Mouse (Mus musculus): ENCODE data around the gene Neurog1. TPM values are rescaled to one million over a fixed set of nuclear protein-coding genes. Genes with fewer than 3 reads are reported as not detected.

The Neurog1 gene
- 0.04 and 0.06 TPM in 2 replicates for polyA plus RNA-seq (2012; rRNA removed)
- not detected in 2 replicates for polyA plus RNA-seq (2014; fragmentation: Nextera tagmentation; extraction: Ambion mirVana)

DNA sequence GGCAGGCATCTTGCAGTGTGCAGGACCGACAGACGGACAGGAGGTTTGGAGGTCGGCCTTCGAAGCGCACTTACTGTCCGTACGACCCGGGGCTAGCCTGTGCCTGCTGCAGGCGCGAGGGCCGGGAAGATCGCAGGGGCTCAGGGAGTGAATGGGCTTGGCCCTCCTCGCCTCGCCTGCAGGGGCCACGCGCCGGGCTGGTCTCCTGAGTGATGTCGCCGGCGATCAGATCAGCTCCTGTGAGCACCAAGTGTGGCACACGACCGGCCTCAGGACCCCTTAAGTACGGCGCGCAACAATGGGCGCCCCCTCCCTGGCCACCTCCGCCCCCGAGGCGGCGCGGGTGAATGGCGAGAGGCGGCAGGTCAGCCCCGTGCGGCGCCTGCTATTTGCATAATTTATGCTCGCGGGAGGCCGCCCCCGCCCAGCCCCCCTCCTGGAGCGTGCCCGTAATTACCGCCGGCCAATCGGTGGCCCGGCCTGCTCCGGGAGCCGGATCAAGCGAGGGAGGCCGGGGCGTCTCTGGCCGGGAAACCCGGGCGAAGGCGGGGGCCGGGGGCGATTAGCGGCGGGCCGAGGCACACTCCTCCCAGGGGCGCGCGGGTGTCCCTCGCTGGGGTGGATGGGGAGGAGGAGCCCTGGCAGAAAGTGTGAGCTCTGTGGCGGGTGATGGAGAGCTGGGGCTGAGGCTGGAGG is at the start of gene Neurog1:
TSS of gene Neurog1 (minus strand) at position 240 of the 696 bp plus-strand sequence.
- peak within 1 kb of the TSS; percentile 14; the same call in 1 of the 2 replicates for H3K9ac ChIP-seq (ENCODE audit: low read depth, low read length, severe bottlenecking)
- DNase-seq (ENCODE audit: low spot score), result no peak
- H3K4me3 ChIP-seq (replicated peaks; ENCODE audit: low read length), result peak within 1 kb of the TSS; percentile 36
- peaks cover 4% of the 10 kb centered on the region; the same call in 1 of the 2 replicates for H3K4me1 ChIP-seq (ENCODE audit: control insufficient read depth, insufficient read depth, low read length)
- H3K27ac ChIP-seq (replicated peaks; ENCODE audit: low read depth, low read length), result no peak within 1 kb of the TSS
- peak; percentile 44; the same call in 1 of the 2 replicates for ATAC-seq (ENCODE audit: low FRiP score, low read depth)
- H3K36me3 ChIP-seq (ENCODE audit: control insufficient read depth, insufficient read depth, low read length), result no peaks in the 10 kb centered on the region
- no peak for TF ChIP-seq POLR2A (IDR thresholded peaks at IDR 0.05; ENCODE audit: borderline replicate concordance, extremely low read depth, insufficient read depth, insufficient read length)
- peaks cover 98% of the 10 kb centered on the region for H3K27me3 ChIP-seq (ENCODE audit: control insufficient read depth, insufficient read depth, low read length)
- peak within 1 kb of the TSS; percentile 59 for H3K4me2 ChIP-seq (replicated peaks; ENCODE audit: low read depth, low read length, severe bottlenecking)
- H3K9me3 ChIP-seq (ENCODE audit: control insufficient read depth, low read length), result no peaks in the 10 kb centered on the region
- WGBS, result 2% methylated on average over 53 of the region's 65 CpGs

DNA sequence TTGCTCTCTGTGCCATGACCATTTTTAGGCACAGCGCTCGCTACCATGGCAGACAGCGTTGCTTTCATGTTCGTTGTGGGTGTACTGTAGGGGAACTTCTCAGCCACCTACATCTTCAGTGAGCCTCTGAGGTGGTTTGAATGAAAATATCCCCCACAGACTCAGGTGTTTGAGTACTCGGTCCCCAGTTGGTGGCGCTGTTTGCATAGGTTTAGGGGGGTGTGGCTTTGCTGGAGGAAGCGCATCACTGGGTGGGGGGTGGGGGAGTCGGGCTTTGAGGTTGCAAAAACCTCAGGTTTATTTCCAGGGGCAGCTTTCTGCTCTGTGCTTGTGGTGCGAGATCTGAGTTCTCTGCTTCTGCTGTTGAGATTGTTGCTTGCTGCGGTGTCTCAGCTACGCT is 47.4 kb upstream of the Neurog1 start:
- peaks cover 18% of the 10 kb centered on the region for H3K4me1 ChIP-seq (ENCODE audit: control insufficient read depth, insufficient read depth, low read length)
- no peaks in the 10 kb centered on the region for H3K36me3 ChIP-seq (ENCODE audit: control insufficient read depth, insufficient read depth, low read length)
- DNase-seq (ENCODE audit: low spot score) (no peak), ATAC-seq (ENCODE audit: low FRiP score, low read depth) (no peak)
- no peak overlapping the region for H3K4me3 ChIP-seq (replicated peaks; ENCODE audit: low read length)
- H3K9ac ChIP-seq (ENCODE audit: low read depth, low read length, severe bottlenecking), result no peak overlapping the region
- 90% methylated on average over 11 of the region's 11 CpGs for WGBS
- no peak for TF ChIP-seq POLR2A (IDR thresholded peaks at IDR 0.05; ENCODE audit: borderline replicate concordance, extremely low read depth, insufficient read depth, insufficient read length)
- H3K27me3 ChIP-seq (ENCODE audit: control insufficient read depth, insufficient read depth, low read length), result peaks cover 8% of the 10 kb centered on the region; the same call in 1 of the 2 replicates
- H3K4me2 ChIP-seq (replicated peaks; ENCODE audit: low read depth, low read length, severe bottlenecking), result no peak overlapping the region
- no peaks in the 10 kb centered on the region for H3K9me3 ChIP-seq (ENCODE audit: control insufficient read depth, low read length)
- no peak overlapping the region for H3K27ac ChIP-seq (replicated peaks; ENCODE audit: low read depth, low read length)

DNA sequence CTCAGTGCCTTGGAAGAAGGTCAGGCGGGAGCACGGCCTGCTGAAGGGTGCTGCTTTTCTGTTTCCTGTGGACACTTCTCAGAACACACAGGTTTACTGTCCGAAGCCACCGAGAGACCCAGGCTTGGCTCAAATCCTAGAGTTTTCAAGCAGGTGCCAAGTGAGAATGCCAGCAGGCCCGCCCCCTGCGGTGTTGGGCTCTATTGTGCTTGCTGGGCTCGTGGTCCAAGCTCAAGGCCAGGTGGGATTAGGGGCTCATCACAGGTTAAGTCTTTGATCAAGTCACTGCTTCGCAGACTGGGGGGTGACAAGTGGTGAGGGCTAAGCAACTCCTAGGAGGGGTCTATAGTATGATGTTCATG is 44.7 kb upstream of the Neurog1 start:
- no peak for DNase-seq (ENCODE audit: low spot score)
- ATAC-seq (ENCODE audit: low FRiP score, low read depth), result no peak
- Histone ChIP-seq H3K9me3 (ENCODE audit: control insufficient read depth, low read length) (no peaks in the 10 kb centered on the region), H3K36me3 (ENCODE audit: control insufficient read depth, insufficient read depth, low read length) (peaks cover 19% of the 10 kb centered on the region), H3K27ac (replicated peaks; ENCODE audit: low read depth, low read length) (peak overlapping the region; percentile 79), H3K9ac (ENCODE audit: low read depth, low read length, severe bottlenecking) (peak overlapping the region; percentile 91), H3K27me3 (ENCODE audit: control insufficient read depth, insufficient read depth, low read length) (peaks cover 8% of the 10 kb centered on the region; the same call in 1 of the 2 replicates), H3K4me2 (replicated peaks; ENCODE audit: low read depth, low read length, severe bottlenecking) (peak overlapping the region; percentile 86), H3K4me3 (replicated peaks; ENCODE audit: low read length) (peak overlapping the region; percentile 71), H3K4me1 (ENCODE audit: control insufficient read depth, insufficient read depth, low read length) (peaks cover 20% of the 10 kb centered on the region)
- TF ChIP-seq POLR2A (IDR thresholded peaks at IDR 0.05; ENCODE audit: borderline replicate concordance, extremely low read depth, insufficient read depth, insufficient read length), result no peak
- WGBS, result 16% methylated on average over 8 of the region's 8 CpGs

DNA sequence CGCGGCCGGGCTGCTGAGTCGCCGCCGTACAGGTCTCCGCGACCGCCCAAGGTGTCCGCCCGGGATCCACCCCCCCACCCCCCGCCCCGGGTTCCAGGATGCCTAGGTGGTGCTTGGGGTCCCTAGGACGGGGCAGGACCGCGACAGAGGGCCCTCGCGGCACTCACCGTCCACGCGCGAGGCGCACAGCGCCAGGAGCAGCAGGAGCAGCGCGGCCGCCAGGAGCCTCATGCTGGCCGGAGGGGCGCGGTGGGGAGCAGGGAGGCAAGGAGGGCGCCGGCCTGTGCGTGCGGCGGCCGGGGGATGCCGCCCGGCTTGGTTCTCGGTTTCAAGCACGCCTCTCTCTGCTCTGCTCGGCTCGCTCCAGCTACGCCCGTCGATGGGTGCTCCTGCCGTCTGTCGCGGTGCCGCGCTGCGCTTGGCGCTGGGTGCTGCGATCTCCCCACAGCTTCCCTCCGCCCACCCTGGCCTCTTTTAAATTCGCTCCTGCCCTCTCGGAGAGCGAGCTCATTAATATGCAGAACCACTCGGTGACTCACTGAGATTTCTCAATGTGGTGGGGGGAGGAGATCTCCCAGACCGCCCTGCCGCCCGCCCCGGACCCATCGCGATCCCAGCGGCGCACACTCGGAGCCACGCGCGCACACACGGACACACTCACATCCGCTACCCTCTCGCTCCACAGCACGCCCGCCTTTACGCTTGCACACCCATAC is 44.1 kb upstream of the Neurog1 start, which contains the start of gene Cxcl14:
TSS of gene Cxcl14 (minus strand) at position 609 of the 716 bp plus-strand sequence.
- Histone ChIP-seq H3K36me3 (ENCODE audit: control insufficient read depth, insufficient read depth, low read length) (peaks cover 24% of the 10 kb centered on the region), H3K9me3 (ENCODE audit: control insufficient read depth, low read length) (no peaks in the 10 kb centered on the region), H3K4me2 (replicated peaks; ENCODE audit: low read depth, low read length, severe bottlenecking) (peak within 1 kb of the TSS; percentile 86), H3K9ac (ENCODE audit: low read depth, low read length, severe bottlenecking) (peak within 1 kb of the TSS; percentile 91), H3K4me3 (replicated peaks; ENCODE audit: low read length) (peak within 1 kb of the TSS; percentile 71), H3K27me3 (ENCODE audit: control insufficient read depth, insufficient read depth, low read length) (peaks cover 8% of the 10 kb centered on the region; the same call in 1 of the 2 replicates), H3K27ac (replicated peaks; ENCODE audit: low read depth, low read length) (peak within 1 kb of the TSS; percentile 79), H3K4me1 (ENCODE audit: control insufficient read depth, insufficient read depth, low read length) (peaks cover 20% of the 10 kb centered on the region)
- ATAC-seq (ENCODE audit: low FRiP score, low read depth), result peak; percentile 76
- TF ChIP-seq POLR2A (IDR thresholded peaks at IDR 0.05; ENCODE audit: borderline replicate concordance, extremely low read depth, insufficient read depth, insufficient read length), result peak; percentile 91; the same call in 1 of the 2 replicates
- DNase-seq (ENCODE audit: low spot score), result peak; percentile 59
- under 1% methylated on average over 29 of the region's 76 CpGs for WGBS

DNA sequence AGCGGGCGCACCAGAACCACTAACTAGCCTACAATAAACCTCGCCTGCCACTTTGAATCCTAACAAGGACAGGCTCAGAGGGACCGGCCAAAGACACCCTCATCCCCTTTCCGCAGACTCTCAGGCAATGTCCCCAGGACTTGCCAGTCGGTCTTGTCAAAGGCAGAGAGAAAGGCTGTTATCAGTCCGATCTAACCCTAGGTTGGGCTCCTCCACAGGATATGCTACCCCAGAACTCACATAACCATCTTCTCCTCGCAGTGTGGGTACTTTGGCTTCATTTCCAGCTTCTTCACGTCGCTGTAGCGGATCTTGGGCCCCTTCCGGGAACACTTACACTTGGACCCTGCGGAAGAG is 43.6 kb upstream of the Neurog1 start:
- Histone ChIP-seq H3K4me2 (replicated peaks; ENCODE audit: low read depth, low read length, severe bottlenecking) (peak overlapping the region; percentile 86), H3K27me3 (ENCODE audit: control insufficient read depth, insufficient read depth, low read length) (peaks cover 8% of the 10 kb centered on the region; the same call in 1 of the 2 replicates), H3K36me3 (ENCODE audit: control insufficient read depth, insufficient read depth, low read length) (peaks cover 29% of the 10 kb centered on the region), H3K27ac (replicated peaks; ENCODE audit: low read depth, low read length) (peak overlapping the region; percentile 79), H3K9ac (ENCODE audit: low read depth, low read length, severe bottlenecking) (peak overlapping the region; percentile 91), H3K4me1 (ENCODE audit: control insufficient read depth, insufficient read depth, low read length) (peaks cover 20% of the 10 kb centered on the region), H3K9me3 (ENCODE audit: control insufficient read depth, low read length) (no peaks in the 10 kb centered on the region), H3K4me3 (replicated peaks; ENCODE audit: low read length) (peak overlapping the region; percentile 71)
- ATAC-seq (ENCODE audit: low FRiP score, low read depth), result no peak
- TF ChIP-seq POLR2A (IDR thresholded peaks at IDR 0.05; ENCODE audit: borderline replicate concordance, extremely low read depth, insufficient read depth, insufficient read length), result no peak
- no peak for DNase-seq (ENCODE audit: low spot score)
- 3% methylated on average over 13 of the region's 13 CpGs for WGBS
